Mouse (Mus musculus): Measurements from ENCODE around the gene Stk4. TPM values are rescaled to one million over a fixed set of nuclear protein-coding genes. Genes with fewer than 3 reads are reported as not detected.

The Stk4 gene
- polyA plus RNA-seq, 1 experiment from 2014 or later = 30.9 TPM

DNA sequence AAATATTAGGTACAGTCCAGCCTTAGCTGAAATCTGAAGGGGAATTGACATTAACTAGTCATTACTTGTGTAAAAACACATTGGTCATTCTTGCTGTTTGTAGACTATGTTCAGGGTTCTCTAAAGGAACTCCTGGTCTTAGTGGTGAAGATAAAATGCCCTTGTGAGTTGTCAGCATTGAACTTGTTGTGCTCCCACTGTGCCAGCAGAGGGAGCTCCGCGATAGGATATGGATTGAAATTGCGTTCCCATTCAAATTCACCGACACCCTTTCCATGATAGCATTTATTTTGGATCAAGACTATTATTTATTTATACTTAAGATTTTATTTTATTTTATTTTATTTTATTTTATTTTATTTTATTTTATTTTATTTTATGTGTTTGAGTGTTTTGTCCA, 33.4 kb downstream of the Stk4 start:
- H3K27me3 ChIP-seq (ENCODE audit: control insufficient read depth, insufficient read depth, low read length) = no peaks in the 10 kb centered on the region
- H3K4me3 ChIP-seq (ENCODE audit: low read depth, low read length) = no peak overlapping the region
- no peak overlapping the region for H3K27ac ChIP-seq (replicated peaks; ENCODE audit: low read depth, low read length)
- H3K4me1 ChIP-seq (ENCODE audit: control insufficient read depth, insufficient read depth, low read length) = no peaks in the 10 kb centered on the region
- H3K36me3 ChIP-seq (ENCODE audit: control insufficient read depth, insufficient read depth, low read length) = peaks cover 7% of the 10 kb centered on the region; the same call in 1 of the 2 replicates
- WGBS = 33% methylated on average over 4 of the region's 4 CpGs
- ATAC-seq (ENCODE audit: insufficient number of reproducible peaks, low FRiP score, low TSS enrichment, low read depth) = no peak
- H3K9ac ChIP-seq (ENCODE audit: low read length) = no peak overlapping the region
- no peaks in the 10 kb centered on the region for H3K9me3 ChIP-seq (ENCODE audit: control insufficient read depth, low read length)
- DNase-seq (ENCODE audit: low spot score) = peak; percentile 75
- no peak overlapping the region for H3K4me2 ChIP-seq (ENCODE audit: low read depth, severe bottlenecking)

- H3K9ac ChIP-seq (ENCODE audit: low read length) = no peak overlapping the region
- H3K9me3 ChIP-seq (ENCODE audit: control insufficient read depth, low read length) = no peaks in the 10 kb centered on the region
- H3K4me2 ChIP-seq (ENCODE audit: low read depth, severe bottlenecking) = no peak overlapping the region; the same call in 1 of the 2 replicates
- no peak overlapping the region for H3K4me3 ChIP-seq (ENCODE audit: low read depth, low read length)
- WGBS = 92% methylated on average over 14 of the region's 14 CpGs
- no peaks in the 10 kb centered on the region for H3K4me1 ChIP-seq (ENCODE audit: control insufficient read depth, insufficient read depth, low read length)
- DNase-seq (ENCODE audit: low spot score) (no peak), ATAC-seq (ENCODE audit: insufficient number of reproducible peaks, low FRiP score, low TSS enrichment, low read depth) (no peak)
- 0 out of 2 replicates have a peak overlapping the region, but pooled peaks have one; percentile 8 for H3K27ac ChIP-seq (replicated peaks; ENCODE audit: low read depth, low read length)
- peaks cover 3% of the 10 kb centered on the region; the same call in 1 of the 2 replicates for H3K36me3 ChIP-seq (ENCODE audit: control insufficient read depth, insufficient read depth, low read length)
- H3K27me3 ChIP-seq (ENCODE audit: control insufficient read depth, insufficient read depth, low read length) = no peaks in the 10 kb centered on the region
These were observed 36.3 kb downstream of the Stk4 start for GRCm38 (mm10) chr2:164106287-164107035.

GRCm38 (mm10) chr2:164107125-164107874, 37.2 kb downstream of the Stk4 start:
- Histone ChIP-seq H3K36me3 (ENCODE audit: control insufficient read depth, insufficient read depth, low read length) (peaks cover 3% of the 10 kb centered on the region; the same call in 1 of the 2 replicates), H3K4me3 (ENCODE audit: low read depth, low read length) (no peak overlapping the region), H3K9ac (ENCODE audit: low read length) (no peak overlapping the region), H3K4me2 (ENCODE audit: low read depth, severe bottlenecking) (no peak overlapping the region), H3K27me3 (ENCODE audit: control insufficient read depth, insufficient read depth, low read length) (no peaks in the 10 kb centered on the region), H3K27ac (replicated peaks; ENCODE audit: low read depth, low read length) (no peak overlapping the region), H3K9me3 (ENCODE audit: control insufficient read depth, low read length) (no peaks in the 10 kb centered on the region), H3K4me1 (ENCODE audit: control insufficient read depth, insufficient read depth, low read length) (no peaks in the 10 kb centered on the region)
- 81% methylated on average over 16 of the region's 16 CpGs for WGBS
- DNase-seq (ENCODE audit: low spot score) (no peak), ATAC-seq (ENCODE audit: insufficient number of reproducible peaks, low FRiP score, low TSS enrichment, low read depth) (no peak)

DNA sequence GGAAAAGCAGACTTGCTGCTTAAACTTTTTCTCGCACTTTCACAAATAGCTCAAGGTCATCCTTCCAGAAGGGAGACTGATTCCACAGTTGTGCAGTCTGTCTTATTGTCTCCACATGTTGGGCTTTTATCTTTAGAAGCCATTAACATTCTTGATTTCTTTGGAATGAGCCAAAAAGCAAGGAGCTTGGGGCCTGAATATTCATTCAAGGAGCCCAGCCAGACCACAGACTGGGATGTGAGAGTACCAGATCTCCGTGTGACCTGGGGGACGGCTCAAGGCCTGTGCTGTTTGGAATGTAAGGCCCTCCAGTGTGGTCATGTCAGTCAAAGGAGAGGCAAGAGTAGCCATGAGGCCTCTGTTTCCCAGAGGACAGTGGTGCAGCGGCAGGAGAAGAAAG, 38.4 kb downstream of the Stk4 start:
- no peak for DNase-seq (ENCODE audit: low spot score)
- H3K9ac ChIP-seq (ENCODE audit: low read length) = no peak overlapping the region
- peaks cover 3% of the 10 kb centered on the region; the same call in 1 of the 2 replicates for H3K36me3 ChIP-seq (ENCODE audit: control insufficient read depth, insufficient read depth, low read length)
- H3K4me3 ChIP-seq (ENCODE audit: low read depth, low read length) = no peak overlapping the region
- H3K4me1 ChIP-seq (ENCODE audit: control insufficient read depth, insufficient read depth, low read length) = no peaks in the 10 kb centered on the region
- ATAC-seq (ENCODE audit: insufficient number of reproducible peaks, low FRiP score, low TSS enrichment, low read depth) = no peak
- H3K27me3 ChIP-seq (ENCODE audit: control insufficient read depth, insufficient read depth, low read length) = no peaks in the 10 kb centered on the region
- no peaks in the 10 kb centered on the region for H3K9me3 ChIP-seq (ENCODE audit: control insufficient read depth, low read length)
- H3K4me2 ChIP-seq (ENCODE audit: low read depth, severe bottlenecking) = no peak overlapping the region
- no peak overlapping the region for H3K27ac ChIP-seq (replicated peaks; ENCODE audit: low read depth, low read length)
- WGBS = 59% methylated on average over 4 of the region's 4 CpGs

DNA sequence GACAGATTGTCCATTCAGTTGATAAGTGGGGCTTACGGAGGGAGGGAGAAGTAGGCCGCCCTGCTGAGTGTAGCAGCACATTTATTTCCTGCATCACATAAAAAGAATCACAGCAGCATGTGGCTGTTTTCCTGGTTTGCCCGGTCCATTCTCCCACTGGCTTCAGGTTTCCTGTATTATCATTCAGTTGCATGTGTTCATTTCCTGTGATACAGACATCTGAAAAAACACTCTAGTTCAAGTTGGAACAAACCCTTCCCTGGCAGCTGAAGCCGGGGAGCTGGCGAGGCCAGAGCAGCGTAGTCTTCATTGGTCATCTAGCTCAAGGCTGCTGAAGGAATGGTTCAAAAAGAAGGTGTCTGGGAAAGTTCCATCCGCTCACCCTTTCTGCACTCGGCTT, 41.4 kb downstream of the Stk4 start:
- no peaks in the 10 kb centered on the region for H3K36me3 ChIP-seq (ENCODE audit: control insufficient read depth, insufficient read depth, low read length)
- ATAC-seq (ENCODE audit: insufficient number of reproducible peaks, low FRiP score, low TSS enrichment, low read depth) (no peak), DNase-seq (ENCODE audit: low spot score) (no peak)
- no peak overlapping the region for H3K4me3 ChIP-seq (ENCODE audit: low read depth, low read length)
- H3K27me3 ChIP-seq (ENCODE audit: control insufficient read depth, insufficient read depth, low read length) = no peaks in the 10 kb centered on the region
- WGBS = 94% methylated on average over 8 of the region's 8 CpGs
- no peak overlapping the region for H3K27ac ChIP-seq (replicated peaks; ENCODE audit: low read depth, low read length)
- peaks cover 10% of the 10 kb centered on the region for H3K4me1 ChIP-seq (ENCODE audit: control insufficient read depth, insufficient read depth, low read length)
- H3K4me2 ChIP-seq (ENCODE audit: low read depth, severe bottlenecking) = no peak overlapping the region
- H3K9ac ChIP-seq (ENCODE audit: low read length) = no peak overlapping the region
- no peaks in the 10 kb centered on the region for H3K9me3 ChIP-seq (ENCODE audit: control insufficient read depth, low read length)

DNA sequence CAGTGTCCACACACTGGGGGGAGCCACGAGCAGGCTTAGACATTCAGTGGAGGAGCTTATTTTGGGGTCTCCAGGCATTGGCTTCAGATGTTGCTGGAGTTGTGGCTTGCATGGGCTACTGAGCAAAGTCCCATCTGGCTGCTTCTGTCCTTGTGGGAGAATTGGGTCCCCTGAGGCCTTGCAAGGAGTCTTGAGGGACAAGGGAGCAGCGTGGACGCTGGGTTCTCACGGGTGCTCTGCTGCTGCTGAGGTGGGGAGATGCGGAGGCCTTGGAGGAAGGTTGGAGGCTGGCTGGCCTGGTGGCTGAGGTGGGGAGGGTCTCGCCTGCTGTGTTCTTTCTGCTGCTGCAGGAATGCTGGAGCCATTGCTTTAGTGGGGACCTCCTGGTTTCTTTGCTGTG, 43.9 kb downstream of the Stk4 start:
- ATAC-seq (ENCODE audit: insufficient number of reproducible peaks, low FRiP score, low TSS enrichment, low read depth) = no peak
- no peaks in the 10 kb centered on the region for H3K27me3 ChIP-seq (ENCODE audit: control insufficient read depth, insufficient read depth, low read length)
- no peak overlapping the region for H3K4me3 ChIP-seq (ENCODE audit: low read depth, low read length)
- 96% methylated on average over 6 of the region's 6 CpGs for WGBS
- H3K4me1 ChIP-seq (ENCODE audit: control insufficient read depth, insufficient read depth, low read length) = peaks cover 10% of the 10 kb centered on the region
- H3K4me2 ChIP-seq (ENCODE audit: low read depth, severe bottlenecking) = no peak overlapping the region
- peaks cover under 1% of the 10 kb centered on the region for H3K36me3 ChIP-seq (ENCODE audit: control insufficient read depth, insufficient read depth, low read length)
- no peak overlapping the region for H3K27ac ChIP-seq (replicated peaks; ENCODE audit: low read depth, low read length)
- DNase-seq (ENCODE audit: low spot score) = no peak
- H3K9ac ChIP-seq (ENCODE audit: low read length) = no peak overlapping the region
- H3K9me3 ChIP-seq (ENCODE audit: control insufficient read depth, low read length) = no peaks in the 10 kb centered on the region

DNA sequence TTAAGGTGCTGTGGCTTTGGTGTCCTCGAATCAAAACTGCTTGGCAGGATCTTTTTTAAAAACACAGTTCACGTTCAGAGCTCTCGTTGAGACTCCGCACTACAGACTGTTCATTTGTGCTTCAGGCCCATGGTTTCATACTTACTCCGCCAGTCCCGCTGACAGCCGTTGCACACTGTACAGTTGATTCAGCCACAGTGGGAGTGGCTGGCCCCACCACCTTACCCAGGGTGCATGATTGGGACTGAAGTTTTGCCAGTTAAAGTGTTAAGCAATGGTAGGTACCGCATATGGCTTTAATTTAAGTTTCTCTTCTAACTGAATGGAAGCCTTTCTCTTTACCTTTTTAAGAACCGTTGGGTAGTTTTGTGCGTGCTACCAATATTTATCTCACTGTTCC, 45.4 kb downstream of the Stk4 start:
- Histone ChIP-seq H3K27ac (replicated peaks; ENCODE audit: low read depth, low read length) (no peak overlapping the region), H3K9me3 (ENCODE audit: control insufficient read depth, low read length) (no peaks in the 10 kb centered on the region), H3K4me1 (ENCODE audit: control insufficient read depth, insufficient read depth, low read length) (peaks cover 10% of the 10 kb centered on the region), H3K4me2 (ENCODE audit: low read depth, severe bottlenecking) (no peak overlapping the region), H3K4me3 (ENCODE audit: low read depth, low read length) (no peak overlapping the region), H3K36me3 (ENCODE audit: control insufficient read depth, insufficient read depth, low read length) (peaks cover 5% of the 10 kb centered on the region), H3K9ac (ENCODE audit: low read length) (no peak overlapping the region), H3K27me3 (ENCODE audit: control insufficient read depth, insufficient read depth, low read length) (no peaks in the 10 kb centered on the region)
- WGBS = 65% methylated on average over 10 of the region's 10 CpGs
- DNase-seq (ENCODE audit: low spot score) = peak; percentile 39
- 0 out of 2 replicates have a peak, but pooled peaks have one; percentile 68 for ATAC-seq (ENCODE audit: insufficient number of reproducible peaks, low FRiP score, low TSS enrichment, low read depth)

GRCm38 (mm10) chr2:164119503-164119902, 49.4 kb downstream of the Stk4 start:
- Histone ChIP-seq H3K27me3 (ENCODE audit: control insufficient read depth, insufficient read depth, low read length) (no peaks in the 10 kb centered on the region), H3K4me2 (ENCODE audit: low read depth, severe bottlenecking) (no peak overlapping the region), H3K36me3 (ENCODE audit: control insufficient read depth, insufficient read depth, low read length) (peaks cover 5% of the 10 kb centered on the region), H3K9me3 (ENCODE audit: control insufficient read depth, low read length) (no peaks in the 10 kb centered on the region), H3K27ac (replicated peaks; ENCODE audit: low read depth, low read length) (no peak overlapping the region), H3K4me3 (ENCODE audit: low read depth, low read length) (no peak overlapping the region), H3K9ac (ENCODE audit: low read length) (no peak overlapping the region), H3K4me1 (ENCODE audit: control insufficient read depth, insufficient read depth, low read length) (peaks cover 10% of the 10 kb centered on the region)
- ATAC-seq (ENCODE audit: insufficient number of reproducible peaks, low FRiP score, low TSS enrichment, low read depth) (no peak), DNase-seq (ENCODE audit: low spot score) (no peak)
- WGBS = 92% methylated on average over 6 of the region's 6 CpGs

All from limb, embryonic 11.5 days (tissue).